Mouse (Mus musculus): ENCODE data around the gene Rrh.
"Not testable (repeated sequence)": the region's sequence is repeated elsewhere in the genome, so short reads cannot be mapped to it uniquely, and the experiment has no call there.

Rrh gene

DNA sequence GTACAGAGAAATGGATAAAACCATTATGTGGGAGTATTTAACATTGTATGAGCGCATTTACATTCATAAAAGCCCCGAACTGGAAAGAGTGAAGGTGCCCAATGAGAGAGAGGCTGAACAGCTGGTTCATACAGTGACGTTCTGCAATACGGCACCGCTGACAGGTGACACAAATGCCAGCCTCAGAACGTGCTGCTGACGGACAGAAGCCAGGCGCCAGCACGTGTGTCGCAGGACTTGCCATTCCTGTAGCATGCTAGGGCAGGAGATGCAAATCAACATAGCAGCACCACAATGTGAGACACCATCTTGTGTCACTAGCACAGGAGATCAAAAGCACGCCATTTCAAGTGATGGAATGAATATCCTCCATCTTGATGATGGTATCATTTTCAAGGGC, 23.8 kb downstream of the Rrh start:
- in situ Hi-C loops (cut with MboI; ENCODE audit: low pct_unique_long_range_greater_than_20kb in 1 of 2, low sequenced_read_pairs in 2 of 2, unreplicated experiment in 1 of 2): no loop called here

GRCm38 (mm10) chr3:129797341-129797740, 25.0 kb downstream of the Rrh start:
- in situ Hi-C loops (cut with MboI; ENCODE audit: low pct_unique_long_range_greater_than_20kb in 1 of 2, low sequenced_read_pairs in 2 of 2, unreplicated experiment in 1 of 2): no loop called here

GRCm38 (mm10) chr3:129793801-129794200, 28.6 kb downstream of the Rrh start:
- in situ Hi-C loops (cut with MboI; ENCODE audit: low pct_unique_long_range_greater_than_20kb in 1 of 2, low sequenced_read_pairs in 2 of 2, unreplicated experiment in 1 of 2): no loop called here

DNA sequence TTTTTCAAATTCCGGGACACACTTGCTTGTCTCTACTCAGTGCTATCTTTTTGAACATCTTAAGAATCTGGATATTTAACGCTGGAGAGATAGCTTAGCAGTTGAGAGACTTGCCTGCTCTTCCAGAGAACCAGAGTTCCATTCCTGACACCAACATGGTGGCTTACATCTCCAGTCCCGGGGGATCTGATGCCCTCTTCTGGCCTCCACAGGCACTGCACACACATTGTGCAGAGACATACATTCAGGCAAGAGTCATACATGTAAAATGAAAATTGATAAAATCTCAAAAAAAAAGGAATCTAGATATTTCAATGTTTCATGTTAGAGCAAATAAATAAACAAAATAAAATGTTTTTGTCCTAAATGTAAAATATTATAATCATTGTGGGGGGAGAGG, 39.6 kb downstream of the Rrh start:
- in situ Hi-C loops (cut with MboI; ENCODE audit: low pct_unique_long_range_greater_than_20kb in 1 of 2, low sequenced_read_pairs in 2 of 2, unreplicated experiment in 1 of 2): no loop called here

- in situ Hi-C loops (cut with MboI; ENCODE audit: low pct_unique_long_range_greater_than_20kb in 1 of 2, low sequenced_read_pairs in 2 of 2, unreplicated experiment in 1 of 2): no loop called here
These were observed 41.0 kb downstream of the Rrh start for GRCm38 (mm10) chr3:129781435-129781834.

DNA sequence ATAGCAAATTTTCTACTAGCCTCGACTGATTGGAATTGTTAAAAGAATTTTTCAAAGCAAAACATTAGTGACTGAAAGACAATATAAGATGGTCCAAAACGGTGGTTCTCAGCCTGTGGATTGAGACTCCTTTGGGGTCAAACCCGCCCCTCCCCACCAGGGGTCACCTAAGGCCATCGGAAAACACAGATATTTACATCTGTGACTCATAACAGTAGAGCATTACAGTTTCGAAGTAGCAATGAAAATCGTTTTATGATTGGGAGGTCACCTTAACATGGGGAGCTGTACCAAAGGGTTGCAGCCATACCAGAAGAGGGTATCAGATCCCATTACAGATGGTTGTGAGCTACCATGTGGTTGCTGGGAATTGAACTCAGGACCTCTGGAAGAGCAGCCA, 51.2 kb downstream of the Rrh start:
- in situ Hi-C loops (cut with MboI; ENCODE audit: low pct_unique_long_range_greater_than_20kb in 1 of 2, low sequenced_read_pairs in 2 of 2, unreplicated experiment in 1 of 2): no loop called here

DNA sequence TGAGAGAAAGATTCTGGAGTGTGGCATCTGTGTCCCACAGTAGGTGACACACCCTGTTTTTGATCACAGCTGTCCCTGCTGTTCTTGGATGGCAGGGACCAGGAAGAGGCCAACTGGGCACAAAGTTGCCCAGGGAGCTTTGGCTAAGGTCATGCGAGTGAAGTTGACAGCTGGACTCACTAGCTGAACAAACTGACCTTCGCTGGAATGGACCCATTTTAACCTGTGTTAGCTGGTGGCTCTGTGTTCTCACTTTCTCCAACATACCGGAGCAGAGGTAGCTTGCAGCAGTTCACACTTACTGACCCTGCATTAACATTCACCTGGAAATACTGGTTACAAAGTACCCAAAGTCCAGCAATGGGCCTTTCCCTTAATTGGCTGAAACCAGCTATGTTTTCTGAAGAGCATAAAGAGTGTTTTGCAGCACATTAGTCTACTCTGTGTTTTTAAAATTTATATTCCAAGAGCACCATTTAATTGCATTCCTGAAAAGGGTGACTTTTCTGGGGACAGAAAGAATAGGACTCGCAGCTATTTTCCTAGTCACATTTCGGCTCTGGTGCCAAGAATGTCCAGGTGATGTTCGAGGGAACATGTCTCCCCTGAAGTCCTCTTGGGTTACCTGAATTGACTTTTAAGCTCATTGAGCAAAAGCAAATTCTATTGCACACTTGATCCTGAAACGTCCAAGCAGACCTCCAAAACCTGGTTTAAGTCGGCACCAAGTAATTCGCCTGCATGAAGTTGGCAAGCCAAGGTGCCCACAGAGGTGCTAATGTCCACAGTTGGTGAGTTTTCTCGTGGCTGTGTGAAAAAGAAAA, 55.2 kb downstream of the Rrh start:
- in situ Hi-C loops (cut with MboI; ENCODE audit: low pct_unique_long_range_greater_than_20kb in 1 of 2, low sequenced_read_pairs in 2 of 2, unreplicated experiment in 1 of 2): no loop called here

DNA sequence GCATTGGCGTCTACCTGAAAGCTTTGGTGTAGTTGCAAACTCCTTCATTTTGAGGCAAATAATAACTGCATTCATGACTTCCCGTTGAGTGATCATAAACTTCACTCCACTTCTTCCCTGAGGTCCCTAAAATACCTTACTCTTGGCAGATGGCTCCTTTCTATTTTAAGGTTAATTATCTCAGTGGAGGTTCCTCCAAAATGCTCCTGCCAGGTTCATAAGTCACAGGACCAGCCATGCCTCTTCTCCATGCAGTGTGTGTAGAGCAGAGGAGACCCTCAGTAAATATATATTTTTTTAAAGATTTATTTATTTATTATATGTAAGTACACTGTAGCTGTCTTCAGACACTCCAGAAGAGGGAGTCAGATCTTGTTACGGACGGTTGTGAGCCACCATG, 56.3 kb downstream of the Rrh start:
- in situ Hi-C loops (cut with MboI; ENCODE audit: low pct_unique_long_range_greater_than_20kb in 1 of 2, low sequenced_read_pairs in 2 of 2, unreplicated experiment in 1 of 2): no loop called here

GRCm38 (mm10) chr3:129757599-129757998, 64.8 kb downstream of the Rrh start:
- in situ Hi-C loops (cut with MboI; ENCODE audit: low pct_unique_long_range_greater_than_20kb in 1 of 2, low sequenced_read_pairs in 2 of 2, unreplicated experiment in 1 of 2): not testable (repeated sequence)

- in situ Hi-C loops (cut with MboI; ENCODE audit: low pct_unique_long_range_greater_than_20kb in 1 of 2, low sequenced_read_pairs in 2 of 2, unreplicated experiment in 1 of 2): no loop called here
These were observed 67.5 kb downstream of the Rrh start, which contains the start of gene Egf for GRCm38 (mm10) chr3:129754650-129755604. TSS of gene Egf (minus strand) at chr3:129755316.

All from mouse embryonic stem cell (cell line).